Mouse (Mus musculus): ENCODE data around the gene Ghdc.

Gene Ghdc

DNA sequence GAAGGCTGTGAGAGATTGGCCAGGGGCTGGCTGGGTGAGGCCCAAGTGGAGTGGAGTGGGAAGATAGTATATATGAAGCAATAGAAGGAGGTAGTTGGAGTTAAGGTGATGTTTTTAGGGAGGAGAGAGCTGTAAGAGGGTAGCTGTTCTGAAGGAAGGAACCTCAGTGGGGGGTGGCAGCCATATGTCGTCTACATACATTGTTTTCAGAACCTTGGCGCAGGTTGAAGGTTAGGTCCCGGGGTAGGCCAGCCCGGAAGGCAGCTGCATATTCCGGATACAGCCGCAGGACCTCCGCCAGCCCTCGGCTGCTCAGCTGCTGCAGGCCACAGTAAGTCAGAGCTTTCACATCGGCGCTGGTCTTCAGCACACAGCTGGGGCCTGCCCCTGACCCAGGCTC, 24.2 kb downstream of the Ghdc start:
- no peak for DNase-seq (ENCODE audit: low spot score in 2 of 2)

DNA sequence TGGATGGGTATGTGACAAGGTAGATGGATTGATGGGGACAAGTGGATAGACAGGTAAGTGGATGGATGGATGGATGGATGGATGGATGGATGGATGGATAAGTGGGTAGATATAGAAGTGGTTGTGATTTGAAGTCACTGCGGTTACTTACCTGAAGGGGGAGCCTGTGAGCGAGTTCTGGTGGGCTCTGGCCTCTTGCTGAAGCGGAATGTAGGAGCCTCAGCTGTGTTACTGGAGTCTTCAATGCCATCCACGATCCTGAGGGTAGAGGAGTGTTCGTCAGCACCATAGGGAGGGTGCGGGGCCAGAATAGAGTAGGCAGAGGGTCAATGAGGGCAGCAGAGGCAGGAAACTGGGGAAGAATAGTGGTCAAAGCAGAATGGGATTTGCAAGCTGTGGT, 25.7 kb downstream of the Ghdc start:
- peak; percentile 64 to 70 for DNase-seq (ENCODE audit: low spot score in 2 of 2)

DNA sequence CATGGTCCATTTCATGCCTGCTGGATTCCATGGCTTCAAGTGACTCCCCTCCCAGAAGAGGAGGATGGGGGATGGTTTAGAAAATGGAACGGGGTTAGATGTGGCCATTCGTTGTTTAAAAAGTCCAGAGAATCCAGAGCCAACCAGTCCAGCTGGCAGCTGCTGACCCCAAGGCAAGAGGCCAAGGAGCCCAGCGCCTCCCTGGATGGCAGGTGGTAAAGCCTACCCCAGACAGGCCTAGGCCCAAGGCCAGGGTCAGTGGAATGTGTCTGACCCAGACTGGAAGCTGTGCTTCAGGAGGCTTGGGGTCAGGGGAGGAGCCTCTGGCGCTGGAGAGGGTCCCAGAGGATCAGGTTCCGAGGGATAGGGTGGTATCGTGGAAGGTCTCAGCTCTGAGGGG, 29.4 kb downstream of the Ghdc start:
- DNase-seq (ENCODE audit: low spot score in 2 of 2) = no peak

DNA sequence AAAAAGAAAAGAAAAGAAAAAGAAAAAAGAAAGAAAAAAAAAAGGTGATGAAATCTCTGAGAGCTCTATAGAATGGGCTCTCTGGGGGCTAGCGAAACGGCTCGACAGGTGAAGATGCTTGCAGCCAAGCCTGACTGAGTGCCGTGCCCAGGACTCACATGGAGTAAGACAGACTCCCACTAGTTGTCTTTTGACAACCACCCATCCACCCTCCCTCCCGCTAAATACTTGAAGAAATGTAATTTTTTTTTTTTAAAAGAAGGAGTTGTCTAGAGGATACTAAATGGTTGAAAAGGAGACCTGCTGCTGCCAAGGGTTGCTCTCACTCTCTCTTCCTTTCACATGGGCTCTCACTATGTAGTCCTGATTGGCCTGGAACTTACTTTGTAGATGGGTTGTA, 32.0 kb downstream of the Ghdc start:
- DNase-seq (ENCODE audit: low spot score in 2 of 2) = no peak

DNA sequence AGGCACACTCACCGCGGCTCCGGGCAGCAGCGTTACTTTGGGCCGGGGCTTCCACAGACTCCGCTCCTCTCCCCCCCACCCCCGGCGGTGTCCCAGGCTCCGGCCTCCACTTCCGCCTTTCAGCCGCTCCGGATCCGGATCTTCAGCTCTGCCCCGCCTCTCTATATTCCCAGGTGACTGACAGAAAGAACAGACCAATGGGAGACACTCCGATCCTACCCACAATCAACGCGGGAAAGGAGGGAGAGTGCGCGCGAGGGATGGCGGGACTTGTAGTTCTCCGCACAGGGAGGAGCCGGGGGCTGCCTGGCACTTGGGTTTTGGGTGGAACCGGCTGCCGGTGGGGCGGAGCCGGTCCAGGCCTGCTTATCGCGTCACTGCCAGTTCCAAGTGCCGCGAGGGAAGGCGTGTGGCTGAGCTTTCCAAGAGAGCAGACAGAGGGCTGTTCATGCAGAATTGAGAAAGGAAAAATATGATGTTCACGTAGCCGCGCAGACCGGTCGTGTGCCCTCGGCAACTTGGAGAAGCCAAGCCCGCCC, 32.6 kb downstream of the Ghdc start, which contains the start of gene Rab5c:
Gene Rab5c, minus strand, starts transcription at position 150 of the 539 bp plus-strand sequence.
- DNase-seq (ENCODE audit: low spot score in 2 of 2) = peak; percentile 99

DNA sequence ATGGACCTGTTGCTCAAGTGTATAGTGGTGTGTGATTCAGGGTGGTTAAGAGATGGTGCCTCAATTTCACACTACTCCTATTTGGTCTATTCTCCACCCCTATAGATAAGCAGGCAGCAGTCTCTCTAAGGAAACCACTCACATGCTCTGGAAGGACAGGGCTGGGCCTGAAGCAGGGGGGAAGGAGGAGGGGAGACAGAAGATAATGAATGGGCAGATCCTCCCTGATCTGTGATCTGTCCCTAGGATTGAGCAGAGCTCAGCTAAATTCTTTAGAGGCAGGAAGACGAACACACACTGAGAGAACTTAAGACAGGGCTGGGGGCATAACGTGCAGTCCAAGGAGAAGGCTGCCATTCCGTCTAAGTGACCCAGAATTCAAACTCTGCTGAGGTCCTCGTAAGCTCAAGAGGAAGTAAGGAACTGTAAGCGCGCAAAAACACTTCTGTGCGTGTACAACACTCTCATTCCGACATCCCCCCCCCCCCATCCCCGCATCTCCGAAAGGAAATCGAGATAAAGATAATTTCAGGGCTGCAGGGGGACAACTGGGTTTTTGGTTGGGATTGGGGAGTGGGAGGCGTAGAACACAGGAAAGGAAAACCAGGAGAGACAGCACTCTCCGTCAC, 33.5 kb downstream of the Ghdc start:
- no peak for DNase-seq (ENCODE audit: low spot score in 2 of 2)

DNA sequence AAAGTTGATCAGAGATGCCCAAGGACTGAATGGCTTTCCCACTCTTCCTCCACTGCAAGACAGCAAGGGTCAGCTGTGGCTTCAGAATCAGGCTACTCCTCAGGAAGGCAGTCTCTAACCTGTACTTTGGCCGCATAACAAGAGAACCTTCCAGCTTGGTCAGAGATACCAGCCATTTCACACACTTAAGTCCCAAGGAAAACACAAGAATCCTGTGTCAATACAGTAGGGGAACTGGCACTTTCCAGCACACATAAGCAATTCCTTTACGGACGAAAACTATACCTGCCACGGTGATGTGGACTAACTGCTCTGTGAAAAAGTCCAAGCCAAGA, 34.0 kb downstream of the Ghdc start:
- no peak for DNase-seq (ENCODE audit: low spot score in 2 of 2)

DNA sequence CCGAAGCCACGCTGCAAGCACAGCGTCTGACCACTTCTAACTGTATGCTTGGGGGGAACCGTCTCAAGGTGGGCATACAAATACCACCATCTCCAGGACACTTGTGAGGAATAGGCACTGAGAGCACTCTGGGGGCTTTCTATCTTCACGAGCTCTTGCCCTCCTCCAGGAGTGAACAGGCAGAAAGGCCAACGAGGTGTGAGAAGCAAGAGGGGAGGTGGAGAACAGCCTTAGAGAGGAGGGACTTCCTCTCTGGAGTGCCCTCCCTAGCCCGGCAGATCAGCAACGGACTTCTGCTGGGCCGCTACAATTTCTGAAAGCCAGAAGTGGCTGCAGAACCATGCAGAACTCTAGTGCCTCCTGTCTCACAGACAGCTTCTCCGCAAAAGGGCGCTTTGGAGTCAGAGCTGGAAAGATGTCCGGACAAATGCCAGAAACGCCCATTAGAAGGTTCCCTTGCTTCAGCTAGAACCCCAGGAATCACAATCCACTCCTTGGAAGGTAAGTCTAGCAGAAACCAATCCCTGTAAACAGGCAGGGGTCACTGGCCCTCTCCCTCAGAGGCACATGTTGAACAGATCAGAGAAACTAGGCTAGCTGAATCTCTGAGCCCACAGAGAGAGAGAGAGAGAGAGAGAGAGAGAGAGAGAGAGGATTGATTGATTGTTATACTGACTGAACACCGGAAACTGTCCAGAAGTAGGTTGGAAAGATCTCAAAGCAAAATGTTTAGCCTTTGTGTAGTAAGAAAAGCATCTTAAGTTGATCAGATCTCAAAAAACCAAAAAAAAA, 34.6 kb downstream of the Ghdc start:
- DNase-seq (ENCODE audit: low spot score in 2 of 2) = no peak

DNA sequence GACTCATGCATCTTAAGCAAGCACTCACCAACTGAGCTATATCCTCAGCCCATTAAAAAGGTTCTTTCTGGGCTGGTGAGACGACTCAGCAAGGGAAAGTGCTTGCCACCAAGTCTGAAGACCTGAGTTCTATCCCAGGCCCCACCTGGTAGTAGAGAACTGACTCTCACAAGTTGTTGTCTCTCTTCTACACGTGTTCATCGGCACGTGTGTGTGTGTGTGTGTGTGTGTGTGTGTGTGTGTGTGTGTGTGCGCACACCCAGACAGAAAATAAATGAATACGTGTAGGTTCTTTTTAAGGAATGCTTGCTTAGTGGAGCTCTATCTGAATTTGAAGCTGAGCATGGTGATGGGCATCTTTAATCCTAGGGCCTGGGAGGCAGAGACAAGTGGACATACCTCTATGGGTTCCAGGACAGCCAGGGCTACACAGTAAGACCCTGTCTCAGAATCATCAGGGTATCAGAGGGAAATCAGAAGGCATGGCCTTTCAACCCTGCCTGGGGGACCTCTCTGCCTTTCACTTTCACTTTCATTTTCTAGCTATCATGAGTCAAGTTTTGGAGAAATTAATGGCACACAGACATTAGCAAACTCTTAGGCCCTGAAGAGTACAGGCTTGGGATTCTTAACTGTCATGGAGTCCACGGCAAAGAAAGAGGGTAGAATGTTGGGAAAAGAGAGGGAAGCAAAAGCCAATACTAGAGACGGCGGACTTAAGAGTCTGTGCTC, 35.5 kb downstream of the Ghdc start:
- DNase-seq (ENCODE audit: low spot score in 2 of 2) = no peak

DNA sequence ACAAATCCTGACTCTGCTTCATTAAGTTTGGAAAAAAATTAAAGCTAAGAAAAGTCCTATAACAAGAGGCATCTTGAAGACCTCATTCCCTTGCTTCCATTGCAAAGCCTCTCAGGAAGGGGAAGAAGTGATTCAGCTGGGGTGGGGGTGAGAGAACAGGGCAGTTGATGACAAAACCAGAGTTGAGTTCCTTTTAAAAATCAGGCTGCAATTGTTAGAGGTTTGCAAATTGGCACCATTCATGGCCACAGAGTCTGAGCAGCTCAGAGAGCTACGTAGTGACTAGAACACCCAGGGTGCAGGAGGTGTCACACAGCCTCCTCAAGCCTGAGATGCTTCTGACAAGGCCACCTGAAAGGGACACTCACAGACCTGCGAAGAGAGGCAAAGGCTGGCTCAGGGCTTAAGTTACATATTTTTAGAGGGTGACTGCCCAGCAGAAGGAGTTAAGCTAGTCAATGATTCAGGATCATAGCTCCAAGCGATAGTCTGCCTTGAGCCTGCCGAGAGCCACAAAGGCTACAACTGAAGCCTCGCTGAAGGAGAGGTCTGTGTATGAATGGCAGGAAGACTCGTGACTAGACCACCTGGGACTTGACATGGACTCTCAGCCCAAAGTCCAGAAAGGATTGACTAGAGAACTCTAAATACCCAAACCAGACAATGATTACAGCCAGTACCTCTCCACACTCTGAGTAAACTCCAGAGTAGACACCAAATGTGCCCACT, 40.1 kb downstream of the Ghdc start:
- DNase-seq (ENCODE audit: low spot score in 2 of 2) = no peak

DNA sequence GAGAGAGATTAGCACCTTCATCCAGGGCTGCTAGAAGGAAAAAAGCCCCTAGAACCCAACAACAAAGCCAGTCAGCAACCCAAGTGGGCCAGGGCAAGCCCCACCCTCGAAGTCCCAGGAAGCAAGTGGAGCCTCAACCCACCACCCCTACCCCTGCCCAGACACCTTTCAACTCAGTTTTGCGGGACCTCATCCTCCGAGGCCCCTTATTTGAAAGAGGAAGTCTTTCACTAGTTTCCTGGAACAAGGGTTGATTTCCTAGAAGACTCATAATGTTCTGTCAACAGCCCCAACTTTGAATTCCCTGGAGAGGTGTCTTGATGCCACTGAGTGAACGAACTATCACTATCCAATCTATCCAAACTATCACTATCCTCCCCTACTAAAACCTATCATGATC, 40.8 kb downstream of the Ghdc start:
- no peak for DNase-seq (ENCODE audit: low spot score in 2 of 2)

DNA sequence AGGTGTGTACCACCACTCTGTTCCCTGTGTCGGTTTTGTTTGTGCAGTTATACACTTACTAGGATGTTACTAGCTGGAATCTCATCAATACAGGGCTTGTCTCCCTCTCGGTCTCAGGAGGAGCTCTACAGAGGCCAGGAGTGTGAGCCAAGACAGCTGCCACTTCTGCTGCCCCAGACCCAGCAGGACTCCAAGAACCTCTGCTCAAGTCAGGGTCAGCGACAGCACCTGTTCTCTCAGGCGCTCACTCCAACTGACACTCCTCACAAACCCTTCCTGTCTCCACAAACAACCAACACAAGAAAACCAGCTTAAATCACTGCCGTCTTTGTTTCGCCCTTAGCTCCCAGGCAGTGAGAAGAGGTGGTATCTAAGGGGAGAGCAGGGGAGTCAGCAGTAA, 42.2 kb downstream of the Ghdc start:
- no peak for DNase-seq (ENCODE audit: low spot score in 2 of 2)

DNA sequence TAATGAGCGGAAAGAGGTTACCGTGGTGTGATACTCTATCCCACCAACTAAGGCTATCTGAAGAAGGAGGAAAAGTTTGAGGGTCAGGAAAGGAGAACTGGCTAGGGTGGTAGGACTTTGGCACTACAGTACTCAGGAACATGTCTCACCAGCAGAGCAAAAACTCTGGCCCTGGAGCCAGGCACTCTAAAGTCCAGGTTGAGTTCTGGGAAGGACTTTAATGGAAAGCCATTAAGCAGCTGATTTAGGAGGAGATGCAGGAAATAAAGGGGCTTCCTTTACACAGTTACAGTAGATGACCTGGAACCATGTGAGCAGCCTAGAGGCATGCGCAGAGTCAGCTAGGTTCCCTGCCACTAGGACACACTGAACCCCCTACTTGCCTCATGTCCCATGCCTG, 43.6 kb downstream of the Ghdc start:
- no peak for DNase-seq (ENCODE audit: low spot score in 2 of 2)

DNA sequence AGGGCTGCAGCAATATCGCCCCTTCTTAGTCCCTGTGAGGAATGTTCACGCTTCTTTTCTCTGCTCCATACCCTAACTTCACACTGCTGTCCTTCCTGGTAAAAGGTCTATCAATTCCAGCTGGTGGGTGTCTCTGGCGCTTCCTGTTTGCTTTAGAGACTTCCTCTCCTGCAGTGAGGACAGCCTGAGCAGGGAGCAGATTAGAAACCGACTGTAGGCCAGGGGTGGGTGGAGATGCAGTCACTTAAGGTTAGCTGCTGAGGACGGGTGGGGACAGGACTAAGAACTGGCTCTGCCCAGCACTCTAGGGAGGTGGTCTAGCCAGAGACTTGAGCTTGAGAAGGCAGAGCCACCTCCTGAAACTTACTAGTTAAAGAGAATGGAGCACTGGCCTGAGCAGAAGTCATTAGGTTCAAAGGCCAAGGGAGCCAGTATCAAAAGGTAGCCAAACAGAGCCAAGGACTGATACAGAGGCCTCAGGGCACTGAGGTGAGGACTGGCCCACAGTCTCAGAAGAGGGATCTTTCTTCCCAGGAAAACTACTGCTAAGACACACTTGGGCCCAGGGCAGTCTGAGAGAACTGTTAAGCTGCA, 45.7 kb downstream of the Ghdc start:
- no peak for DNase-seq (ENCODE audit: low spot score in 2 of 2)

DNA sequence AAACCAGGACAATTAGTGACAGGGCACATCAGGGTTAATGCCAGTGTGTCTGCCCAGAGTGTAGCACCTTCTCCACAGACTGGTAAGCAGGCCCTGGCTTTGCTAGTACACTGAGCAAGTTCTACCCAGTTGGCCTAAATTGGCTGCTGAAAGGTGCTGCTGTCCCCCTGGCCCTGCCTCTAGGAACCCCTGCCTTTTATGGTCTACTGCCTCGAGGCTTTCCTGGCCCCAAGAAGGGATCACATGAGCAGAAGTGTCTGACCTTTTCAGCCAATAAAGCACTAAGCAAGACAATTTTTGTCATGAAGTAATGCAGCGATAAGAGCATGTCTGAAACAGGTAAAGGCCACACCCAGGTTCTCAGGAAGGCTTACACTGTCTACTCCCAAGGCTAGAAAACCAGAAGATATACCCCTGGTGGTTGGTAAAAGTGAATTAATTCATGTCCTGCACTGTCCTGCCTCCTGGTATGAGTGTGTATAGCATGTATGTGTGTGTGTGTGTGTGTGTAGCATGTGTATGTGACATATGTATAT, 48.2 kb downstream of the Ghdc start:
- no peak for DNase-seq (ENCODE audit: low spot score in 2 of 2)

DNA sequence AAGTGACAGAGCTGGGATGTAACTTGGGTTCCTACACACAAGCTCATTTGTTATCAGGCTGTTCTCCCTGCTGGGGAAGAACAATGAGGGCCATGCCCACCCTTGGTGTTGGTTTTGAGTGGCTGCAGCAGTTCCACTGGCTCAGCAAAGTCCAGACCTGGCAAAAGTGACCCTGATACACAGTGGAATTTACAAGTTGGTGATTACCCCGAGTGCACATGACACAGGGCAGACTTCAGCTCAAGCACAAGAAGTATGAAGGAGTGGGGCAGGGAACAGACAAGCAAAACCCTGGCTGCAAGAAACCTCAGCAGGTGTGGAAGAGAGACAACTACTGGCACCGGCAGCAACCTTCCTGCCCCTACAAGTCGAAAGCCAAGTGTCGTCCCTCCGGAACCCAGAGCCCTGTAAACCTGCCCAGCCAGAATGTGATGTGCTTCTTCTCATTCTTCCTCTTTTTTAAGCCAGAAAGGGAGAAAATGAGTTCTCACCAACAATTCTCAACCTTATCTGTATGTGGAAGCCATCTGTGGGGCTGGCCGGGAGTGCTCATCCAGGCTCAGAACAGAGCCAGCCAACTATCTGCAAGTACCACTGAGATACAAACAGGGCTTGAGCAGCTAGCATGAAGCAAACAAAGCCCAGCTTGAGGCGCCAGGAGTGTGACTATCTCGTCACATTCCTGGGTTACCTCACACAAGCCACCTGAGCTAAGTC, 48.8 kb downstream of the Ghdc start:
- no peak for DNase-seq (ENCODE audit: low spot score in 2 of 2)

DNA sequence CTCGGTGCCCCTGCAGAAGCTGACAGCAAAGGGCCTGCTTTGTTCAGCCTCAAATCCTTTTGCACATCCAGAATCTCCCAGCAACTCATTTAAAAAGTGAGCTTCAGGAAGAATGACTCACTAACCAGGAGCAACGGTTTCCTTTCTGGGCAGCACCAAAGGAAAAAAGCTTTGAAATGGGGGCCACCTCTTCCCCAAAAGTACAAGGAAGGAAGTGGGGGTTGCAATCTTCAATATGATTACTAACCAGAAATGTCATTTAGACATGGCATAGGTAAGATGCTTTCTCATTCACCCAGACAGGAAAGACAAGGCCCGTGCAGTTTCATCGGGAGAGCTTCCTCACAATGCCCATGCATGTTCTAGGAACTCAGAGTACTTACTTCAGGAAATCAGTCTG, 49.5 kb downstream of the Ghdc start:
- no peak for DNase-seq (ENCODE audit: low spot score in 2 of 2)

DNA sequence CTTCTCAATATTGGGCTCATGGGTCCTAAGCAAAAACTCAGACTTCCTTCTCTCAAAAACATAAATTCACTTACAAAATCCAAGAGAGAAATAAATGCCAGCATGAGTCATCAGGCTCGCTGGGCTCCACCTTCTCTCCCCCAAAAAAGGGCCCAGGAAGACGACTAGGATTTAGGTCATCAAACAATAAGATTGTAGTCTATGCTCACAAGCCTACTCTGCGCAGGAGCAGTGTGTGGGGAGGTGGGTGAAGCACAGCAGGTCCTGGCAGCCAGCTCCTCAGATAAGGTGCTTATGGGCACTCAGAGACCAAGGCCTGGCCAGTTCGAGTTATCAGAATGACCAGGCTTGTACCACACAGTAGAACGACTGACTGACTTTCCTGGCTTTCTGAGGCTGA, 50.4 kb downstream of the Ghdc start:
- DNase-seq (ENCODE audit: low spot score in 2 of 2) = peak; percentile 47 to 50

DNA sequence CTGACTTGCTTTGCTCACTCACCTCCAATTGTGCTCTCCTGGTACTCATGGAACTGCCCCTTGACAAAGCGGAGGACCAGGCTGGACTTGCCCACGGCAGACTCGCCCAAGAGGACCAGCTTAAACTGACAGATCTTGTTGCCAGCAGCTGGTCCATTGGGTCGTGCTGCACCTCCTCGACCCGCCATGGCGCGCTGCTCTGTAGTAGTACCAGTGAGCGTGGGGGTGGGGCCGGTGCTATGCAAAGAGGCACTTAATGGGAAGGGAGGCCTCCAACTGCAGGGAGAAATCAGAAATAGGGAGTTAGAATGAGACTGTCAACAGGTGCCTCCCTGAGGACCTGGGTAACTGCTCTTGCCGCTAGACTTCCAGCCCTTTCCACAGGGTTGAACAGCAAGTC, 50.9 kb downstream of the Ghdc start:
- DNase-seq (ENCODE audit: low spot score in 2 of 2) = no peak

DNA sequence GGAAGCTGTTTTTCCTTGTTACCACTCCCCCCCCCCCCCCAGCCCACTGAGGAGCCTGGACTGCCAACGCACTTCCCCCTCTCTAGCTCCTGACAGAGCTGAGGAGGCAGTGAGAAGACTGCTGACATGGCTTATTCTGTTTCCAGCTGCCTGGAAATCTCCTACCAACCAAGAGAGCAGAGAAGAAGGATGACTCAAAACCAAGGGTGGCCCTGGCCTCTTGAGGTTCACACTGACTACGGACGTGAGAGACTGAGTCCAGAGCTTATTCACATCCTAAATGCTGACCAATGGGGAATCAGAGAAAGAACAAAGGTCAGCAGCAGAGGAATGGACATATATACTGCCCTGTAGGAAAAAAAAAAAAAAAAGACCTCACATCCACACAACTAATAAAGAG, 51.4 kb downstream of the Ghdc start:
- DNase-seq (ENCODE audit: low spot score in 2 of 2) = peak in 1 of 2 experiments; percentile 47

DNA sequence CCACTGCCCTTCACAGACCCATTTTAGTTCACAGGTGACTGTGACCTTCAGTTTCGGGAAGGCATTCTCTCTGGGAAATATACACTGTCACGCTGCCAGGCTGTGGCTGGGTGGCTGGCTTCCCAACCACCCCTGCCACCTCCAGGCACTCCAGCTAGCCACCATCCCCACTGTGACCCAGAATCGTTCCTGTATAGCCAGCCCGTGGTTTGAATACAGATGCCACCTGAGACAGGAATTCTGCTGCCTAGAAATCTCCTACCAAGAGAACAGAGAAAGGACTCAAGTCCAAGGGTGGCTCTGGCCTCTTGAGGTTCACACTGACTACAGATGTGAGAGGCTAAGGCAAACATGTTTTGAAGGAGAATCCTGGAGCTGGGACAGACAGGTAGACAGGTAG, 51.9 kb downstream of the Ghdc start:
- no peak for DNase-seq (ENCODE audit: low spot score in 2 of 2)

All from right cerebral cortex, adult 2 months (tissue).